Mouse (Mus musculus) cerebellum, adult 2 months (tissue): Measurements from ENCODE around the gene Lcn6. TPM values are rescaled to one million over a fixed set of nuclear protein-coding genes. Genes with fewer than 3 reads are reported as not detected.

Source experiments
- DNase-seq, 2 experiments: peaks; one replicate each; pipeline ENCODE4 v3.0.0; 2021
- H3K27ac ChIP-seq: fragments of 200-500 bp; 2 replicates; pipeline ENCODE4 v1.5.1; 2012; ENCODE audit warnings: low read length, control low read depth, inconsistent platforms; ENCODE audit not compliant: insufficient read depth
- H3K27me3 ChIP-seq: fragments of 200-500 bp; 2 replicates; pipeline ENCODE4 v1.6.1; 2012; ENCODE audit warnings: inconsistent platforms, mild to moderate bottlenecking, low read length, moderate library complexity; ENCODE audit not compliant: control insufficient read depth, insufficient read depth
- H3K4me1 ChIP-seq: fragments of 200-500 bp; 2 replicates; pipeline ENCODE4 v1.6.1; 2011; ENCODE audit warnings: low read length; ENCODE audit not compliant: control insufficient read depth, insufficient read depth
- H3K4me3 ChIP-seq: fragments of 200-500 bp; replicated peaks from 2 replicates; pipeline ENCODE3; 2011; ENCODE audit warnings: mild to moderate bottlenecking, low read depth, low read length, control low read depth; ENCODE audit not compliant: insufficient read depth
- CTCF ChIP-seq: fragments of 200-500 bp; IDR thresholded peaks from 2 replicates; pipeline ENCODE4 v1.5.1; 2011; ENCODE audit warnings: low read depth, mild to moderate bottlenecking, control low read depth, low read length, moderate library complexity, borderline replicate concordance; ENCODE audit not compliant: insufficient read depth
- POLR2A ChIP-seq: fragments of 200-500 bp; IDR thresholded peaks from 2 replicates; pipeline ENCODE4 v1.6.1; 2011; ENCODE audit warnings: low read length, control low read depth, borderline replicate concordance; ENCODE audit not compliant: insufficient read depth
- WGBS: fragments of 180-500 bp; shearing (Covaris S2); methylation state at CpG from one replicate; pipeline ENCODE4 v1.1.7; 2018; 5-methylcytosine and 5-hydroxymethylcytosine counted together
- polyA plus RNA-seq: library from polyadenylated mRNA; depleted of rRNA; stranded (reverse); fragments of >200 nt; gene quantifications from 2 replicates; pipeline ENCODE4 v1.2.3, GENCODE M21; 2012

Gene Lcn6
- polyA plus RNA-seq, 1 experiment = not detected

- H3K27ac ChIP-seq = no peak overlapping the region
- peak; percentile 23 to 25 for DNase-seq
- 89% methylated on average over 4 of the region's 4 CpGs for WGBS
- H3K27me3 ChIP-seq = no peaks in the 10 kb centered on the region
- H3K4me1 ChIP-seq = peaks cover 10% of the 10 kb centered on the region
- H3K4me3 ChIP-seq = no peak overlapping the region
- TF ChIP-seq CTCF (no peak), POLR2A (no peak)
Measured at GRCm38 (mm10) chr2:25656691-25657090, 19.9 kb upstream of the Lcn6 start.

DNA sequence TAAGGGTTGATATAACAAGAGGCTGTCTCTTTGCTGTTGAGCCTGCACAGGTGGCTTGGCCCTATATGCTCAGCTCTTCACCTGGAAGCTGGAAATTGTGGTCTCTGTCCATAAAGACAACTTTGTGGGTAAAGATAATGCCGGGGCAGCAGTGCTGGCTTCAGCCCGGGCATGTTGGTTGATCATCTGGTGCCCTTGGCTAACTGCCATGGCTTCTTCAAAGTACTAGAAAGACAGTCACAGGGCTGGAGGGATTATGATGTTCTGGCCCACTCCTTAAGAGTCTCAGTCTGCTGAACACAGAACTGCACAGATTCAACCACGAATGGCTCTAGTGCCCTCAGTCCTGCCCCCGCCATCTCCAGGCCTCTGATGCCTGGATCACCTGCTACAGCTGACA is 19.3 kb upstream of the Lcn6 start:
- TF ChIP-seq POLR2A = no peak
- TF ChIP-seq CTCF = no peak

DNA sequence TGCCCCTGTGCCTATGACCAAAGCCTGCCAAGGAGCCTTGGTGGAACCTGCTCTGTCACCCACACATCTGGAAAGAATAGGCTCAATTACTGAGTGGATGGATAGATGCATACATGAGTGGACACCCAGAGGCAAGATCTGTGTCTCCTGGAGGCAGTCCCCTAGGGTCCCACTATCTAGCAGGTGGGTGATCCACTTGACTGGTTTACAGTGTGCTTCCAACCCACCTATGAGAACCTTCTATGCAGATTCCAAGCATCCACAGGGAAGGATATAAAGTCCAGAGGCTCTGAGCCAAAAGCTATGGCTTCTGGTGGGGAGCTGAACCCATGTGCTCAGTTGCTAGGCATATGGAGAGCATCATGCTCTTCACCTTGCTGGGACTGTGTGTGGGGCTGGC is 18.9 kb upstream of the Lcn6 start, which contains the start of gene Lcn5:
Lcn5 (plus strand) TSS at position 301 of the 400 bp plus-strand sequence.
- TF ChIP-seq POLR2A (no peak), CTCF (no peak)
- no peak within 1 kb of the TSS for H3K4me3 ChIP-seq
- H3K4me1 ChIP-seq = peaks cover 12% of the 10 kb centered on the region
- H3K27ac ChIP-seq = no peak within 1 kb of the TSS
- DNase-seq = no peak
- no peaks in the 10 kb centered on the region for H3K27me3 ChIP-seq

More for the DNA sequence above, 19.3 kb upstream of the Lcn6 start:
- Histone ChIP-seq H3K27me3 (no peaks in the 10 kb centered on the region), H3K4me1 (peaks cover 12% of the 10 kb centered on the region), H3K27ac (no peak overlapping the region), H3K4me3 (no peak overlapping the region)
- peak; percentile 46 to 52 for DNase-seq
- WGBS = 32% methylated on average over 4 of the region's 4 CpGs

DNA sequence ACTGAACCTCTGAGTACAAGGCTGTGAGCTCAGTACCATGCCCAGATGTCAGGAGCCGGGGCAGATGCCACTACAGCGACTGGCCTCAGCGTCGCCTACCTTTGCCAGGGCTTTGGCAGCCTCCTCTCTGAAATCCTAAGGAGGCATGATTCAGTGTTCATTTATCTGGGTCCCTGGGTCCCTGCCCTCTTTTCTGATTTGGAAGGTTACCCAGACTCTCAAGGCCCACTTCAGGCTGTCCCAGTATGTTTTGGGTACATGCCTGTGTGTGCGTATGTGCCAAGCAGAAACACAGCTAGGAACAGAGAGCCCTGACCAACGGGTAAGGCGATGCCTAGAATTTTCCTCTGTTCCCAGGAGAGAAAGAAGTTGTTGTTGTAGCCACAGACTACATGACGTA is 16.3 kb upstream of the Lcn6 start:
- no peak for TF ChIP-seq POLR2A
- Histone ChIP-seq H3K27ac (no peak overlapping the region), H3K4me1 (peaks cover 12% of the 10 kb centered on the region), H3K27me3 (no peaks in the 10 kb centered on the region), H3K4me3 (no peak overlapping the region)
- WGBS = 66% methylated on average over 8 of the region's 8 CpGs
- no peak for DNase-seq

- no peak overlapping the region for H3K4me3 ChIP-seq
- no peak overlapping the region for H3K27ac ChIP-seq
- H3K4me1 ChIP-seq = peaks cover 12% of the 10 kb centered on the region
- TF ChIP-seq POLR2A (no peak), CTCF (no peak)
- 50% methylated on average over 6 of the region's 6 CpGs for WGBS
- no peak for DNase-seq
- H3K27me3 ChIP-seq = no peaks in the 10 kb centered on the region
Measured at GRCm38 (mm10) chr2:25661245-25661970, 15.2 kb upstream of the Lcn6 start.

GRCm38 (mm10) chr2:25663511-25663910 is 13.1 kb upstream of the Lcn6 start:
- H3K4me1 ChIP-seq = peaks cover 7% of the 10 kb centered on the region; the same call in 1 of the 2 replicates
- no peaks in the 10 kb centered on the region for H3K27me3 ChIP-seq
- H3K27ac ChIP-seq = no peak overlapping the region
- 50% methylated on average over 1 of the region's 1 CpGs for WGBS
- H3K4me3 ChIP-seq = no peak overlapping the region
- DNase-seq = peak; percentile 23 to 38
- TF ChIP-seq POLR2A (no peak), CTCF (peak; percentile 72)

- no peaks in the 10 kb centered on the region for H3K27me3 ChIP-seq
- DNase-seq = no peak
- no peak for TF ChIP-seq CTCF
- no peak for TF ChIP-seq POLR2A
- H3K4me3 ChIP-seq = no peak overlapping the region
- H3K4me1 ChIP-seq = peaks cover 7% of the 10 kb centered on the region; the same call in 1 of the 2 replicates
- no peak overlapping the region for H3K27ac ChIP-seq
- 61% methylated on average over 5 of the region's 5 CpGs for WGBS
Measured at GRCm38 (mm10) chr2:25664125-25664524, 12.5 kb upstream of the Lcn6 start.

DNA sequence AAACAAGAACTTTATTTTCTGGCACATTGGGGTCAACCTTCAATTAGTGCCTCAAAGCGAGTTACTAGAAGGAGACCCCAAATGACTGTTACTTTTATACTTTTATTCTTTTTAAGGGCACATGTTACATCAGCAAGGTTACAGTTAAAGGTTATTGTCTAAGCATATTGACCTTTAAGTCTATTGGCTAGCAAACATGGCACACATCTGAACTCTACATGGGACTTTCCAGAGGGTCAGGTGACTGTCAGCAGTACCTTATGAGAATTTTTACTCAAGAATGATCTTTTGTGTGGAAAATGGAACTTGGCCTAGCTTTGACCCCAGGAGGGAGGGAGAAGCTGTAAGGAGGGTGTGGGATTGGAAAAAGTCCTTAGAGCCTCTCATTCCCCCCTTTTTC is 10.1 kb upstream of the Lcn6 start:
- 71% methylated on average over 1 of the region's 1 CpGs for WGBS
- Histone ChIP-seq H3K4me1 (peaks cover 4% of the 10 kb centered on the region; the same call in 1 of the 2 replicates), H3K4me3 (no peak overlapping the region), H3K27me3 (no peaks in the 10 kb centered on the region), H3K27ac (no peak overlapping the region)
- TF ChIP-seq CTCF (no peak), POLR2A (no peak)
- DNase-seq = no peak
